Mouse (Mus musculus) liver, embryonic 15.5 days (tissue): ENCODE measurements at regions not wholly inside any gene's neighbourhood (a gene's known extent, or its start where the extent isn't known, plus 50 kb on each side); places are given as distances from the start of the nearest gene placed in this dataset.

Source experiments
- ATAC-seq: fragments of 200-750 bp; cut with Nextera tagmentation; 2 replicates; pipeline ENCODE4 v1.8.0; 2017; ENCODE audit warnings: moderate number of reproducible peaks, mild to moderate bottlenecking, moderate library complexity; ENCODE audit not compliant: insufficient read depth
- H3K27ac ChIP-seq: fragments of 300-500 bp; sonication (generic); replicated peaks from 2 replicates; pipeline ENCODE4 v1.5.1; 2015; ENCODE audit warnings: mild to moderate bottlenecking, inconsistent platforms
- H3K27me3 ChIP-seq: fragments of 300-500 bp; sonication (generic); 2 replicates; pipeline ENCODE4 v1.6.1; 2015; ENCODE audit warnings: mild to moderate bottlenecking, inconsistent platforms
- H3K36me3 ChIP-seq: fragments of 300-500 bp; sonication (generic); replicated peaks from 2 replicates; pipeline ENCODE4 v1.6.1; 2015; ENCODE audit warnings: moderate library complexity, mild to moderate bottlenecking, inconsistent platforms
- H3K4me1 ChIP-seq: fragments of 300-500 bp; sonication (generic); replicated peaks from 2 replicates; pipeline ENCODE4 v1.6.1; 2015; ENCODE audit warnings: inconsistent platforms
- H3K4me2 ChIP-seq: fragments of 300-500 bp; sonication (generic); 2 replicates; pipeline ENCODE4 v1.6.1; 2015; ENCODE audit warnings: moderate library complexity, mild to moderate bottlenecking, inconsistent platforms
- H3K4me3 ChIP-seq: fragments of 300-500 bp; sonication (generic); replicated peaks from 2 replicates; pipeline ENCODE4 v1.5.1; 2015; ENCODE audit warnings: mild to moderate bottlenecking, inconsistent platforms
- H3K9ac ChIP-seq: fragments of 300-500 bp; sonication (generic); 2 replicates; pipeline ENCODE4 v1.6.1; 2015; ENCODE audit warnings: moderate library complexity, mild to moderate bottlenecking, inconsistent platforms
- H3K9me3 ChIP-seq: fragments of 300-500 bp; sonication (generic); replicated peaks from 2 replicates; pipeline ENCODE4 v1.6.1; 2016; ENCODE audit warnings: inconsistent platforms
- WGBS: fragments of 180-500 bp; shearing (Covaris S2); methylation state at CpG from one replicate; pipeline ENCODE4 v1.1.7; 2015; ENCODE audit warnings: mixed read lengths; ENCODE audit not compliant: insufficient replicate concordance; 5-methylcytosine and 5-hydroxymethylcytosine counted together

DNA sequence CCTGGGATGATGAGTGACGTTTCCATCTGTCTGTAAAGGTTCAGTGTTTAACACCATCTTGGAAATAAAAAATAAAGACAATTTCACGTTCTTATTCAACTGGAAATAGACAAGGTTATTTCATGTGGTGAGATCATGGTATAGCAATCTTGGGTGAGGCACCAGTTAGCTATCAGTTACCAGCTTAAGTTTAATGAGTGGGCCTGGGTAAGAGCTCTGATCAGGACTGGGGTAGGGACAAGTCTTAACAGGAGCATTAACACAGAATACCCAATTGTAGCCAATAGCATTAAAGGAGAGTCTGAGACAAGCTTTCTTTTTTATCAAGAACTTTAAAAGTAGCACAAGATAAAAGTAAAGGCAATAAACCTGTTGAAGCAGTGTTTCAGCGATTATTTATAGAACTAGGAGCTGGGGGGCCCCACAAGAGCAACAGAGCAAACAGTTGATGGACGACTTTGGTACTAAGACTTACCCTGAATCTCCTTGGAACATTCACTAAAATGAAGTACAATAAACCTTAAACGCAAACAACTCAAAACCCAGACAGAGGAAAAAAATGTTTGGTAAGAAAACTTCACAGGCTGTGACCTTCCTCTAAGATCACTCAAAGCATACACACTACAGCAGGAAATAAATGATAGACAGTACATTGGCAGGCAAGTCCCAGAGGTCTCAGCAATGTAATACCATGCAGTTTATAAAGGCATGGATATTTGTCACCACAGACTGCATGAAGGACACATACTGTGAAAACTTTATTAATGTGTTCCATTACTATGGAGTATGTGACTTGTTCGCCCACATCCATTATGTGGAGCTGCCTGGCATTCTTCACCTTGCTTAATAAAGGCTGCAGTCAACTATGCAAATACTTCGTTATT, 202.9 kb upstream of the Tmeff2 start:
- no peaks in the 10 kb centered on the region for H3K4me1 ChIP-seq
- H3K27me3 ChIP-seq: no peaks in the 10 kb centered on the region
- H3K4me2 ChIP-seq: no peak overlapping the region
- H3K4me3 ChIP-seq: no peak overlapping the region
- no peak overlapping the region for H3K9ac ChIP-seq
- no peaks in the 10 kb centered on the region for H3K9me3 ChIP-seq
- 59% methylated on average over 7 of the region's 7 CpGs for WGBS
- ATAC-seq: no peak
- H3K27ac ChIP-seq: no peak overlapping the region
- no peaks in the 10 kb centered on the region for H3K36me3 ChIP-seq

DNA sequence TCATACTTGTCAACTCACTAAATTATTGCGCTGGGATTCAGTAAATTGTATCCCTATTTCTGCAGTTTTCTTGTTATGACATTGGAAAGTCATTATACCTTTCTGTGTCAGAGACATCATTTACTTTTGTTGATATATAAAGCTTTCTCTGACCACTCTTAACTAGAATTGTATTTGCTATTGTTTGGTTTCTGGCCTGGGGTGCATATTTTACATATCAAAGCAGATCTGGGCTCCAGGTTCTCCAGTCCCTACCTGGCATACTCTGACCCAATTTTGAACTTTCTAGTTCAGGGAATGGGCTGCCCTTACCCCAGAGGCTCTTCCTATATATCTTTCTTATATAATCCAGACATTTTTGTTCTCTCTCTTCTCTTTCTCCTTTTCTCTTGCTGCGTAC, 195.8 kb upstream of the Tmeff2 start:
- Histone ChIP-seq H3K36me3 (no peaks in the 10 kb centered on the region), H3K4me1 (no peaks in the 10 kb centered on the region), H3K27ac (no peak overlapping the region), H3K4me2 (no peak overlapping the region), H3K9ac (no peak overlapping the region), H3K9me3 (no peaks in the 10 kb centered on the region), H3K4me3 (no peak overlapping the region), H3K27me3 (no peaks in the 10 kb centered on the region)
- no peak for ATAC-seq
- WGBS: 79% methylated on average over 2 of the region's 2 CpGs

DNA sequence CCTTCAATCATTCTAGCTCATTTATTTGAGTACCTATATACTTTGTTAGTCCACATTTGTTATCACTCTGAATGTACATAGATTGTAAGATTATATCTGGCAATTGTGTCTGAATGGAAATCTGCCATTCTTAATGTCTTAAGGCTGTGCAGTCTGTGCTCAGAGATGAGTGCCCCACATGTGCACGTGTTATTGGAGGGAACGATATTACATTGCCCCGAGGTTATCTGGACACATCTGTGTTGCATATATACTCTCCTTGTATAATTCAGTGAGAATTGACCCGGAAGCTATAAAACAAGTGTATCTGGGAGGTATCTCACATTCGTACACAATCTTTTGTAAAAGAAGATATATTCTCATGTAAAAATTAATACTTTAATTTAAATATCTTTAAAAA, 155.4 kb upstream of the Tmeff2 start:
- Histone ChIP-seq H3K9ac (no peak overlapping the region), H3K4me3 (no peak overlapping the region), H3K4me2 (no peak overlapping the region), H3K27me3 (no peaks in the 10 kb centered on the region), H3K9me3 (no peaks in the 10 kb centered on the region), H3K4me1 (no peaks in the 10 kb centered on the region), H3K27ac (no peak overlapping the region), H3K36me3 (no peaks in the 10 kb centered on the region)
- 69% methylated on average over 5 of the region's 5 CpGs for WGBS
- no peak for ATAC-seq

DNA sequence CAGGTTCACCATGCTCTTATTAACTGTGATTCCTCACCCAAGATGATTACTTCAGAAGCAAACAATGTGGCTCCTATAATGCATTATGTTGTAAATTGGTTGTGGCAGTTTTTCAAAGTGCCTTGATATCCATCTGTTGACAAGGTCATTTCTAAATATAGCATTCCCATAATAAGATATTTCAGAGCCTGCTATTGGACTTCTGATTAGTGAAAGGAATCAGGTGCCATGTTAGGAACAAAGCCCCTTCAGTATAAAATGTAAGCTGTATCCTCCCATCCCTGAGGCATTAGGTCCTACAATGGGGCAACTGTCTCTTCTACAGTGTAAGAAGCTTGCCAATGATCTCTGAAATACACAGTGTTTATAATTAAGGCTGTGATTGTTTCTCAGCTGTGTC, 130.2 kb upstream of the Tmeff2 start:
- Histone ChIP-seq H3K4me3 (no peak overlapping the region), H3K4me2 (no peak overlapping the region), H3K27me3 (no peaks in the 10 kb centered on the region), H3K9ac (no peak overlapping the region), H3K36me3 (no peaks in the 10 kb centered on the region), H3K27ac (no peak overlapping the region), H3K4me1 (no peaks in the 10 kb centered on the region), H3K9me3 (no peaks in the 10 kb centered on the region)
- ATAC-seq: no peak

DNA sequence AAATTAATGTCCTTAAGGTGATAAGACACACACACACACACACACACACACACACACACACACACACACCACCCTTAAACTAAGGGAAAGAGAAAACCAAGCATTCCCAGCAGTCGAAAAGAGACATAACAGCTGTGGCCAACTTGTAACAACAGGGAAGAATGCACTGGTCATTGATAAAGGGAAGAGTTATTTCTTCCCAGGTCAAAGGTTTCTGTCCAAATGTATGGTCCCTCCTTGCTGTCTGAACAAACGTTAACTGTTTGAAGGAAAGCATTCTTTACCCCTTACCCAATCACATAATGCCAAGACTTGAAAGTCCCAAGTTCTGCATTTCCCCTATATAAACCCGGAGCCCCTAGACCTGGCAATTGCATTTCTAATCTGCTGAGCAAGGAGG, 105.2 kb upstream of the Tmeff2 start:
- Histone ChIP-seq H3K9ac (no peak overlapping the region), H3K27ac (no peak overlapping the region), H3K4me3 (no peak overlapping the region), H3K9me3 (no peaks in the 10 kb centered on the region), H3K4me1 (no peaks in the 10 kb centered on the region), H3K36me3 (no peaks in the 10 kb centered on the region), H3K4me2 (no peak overlapping the region), H3K27me3 (no peaks in the 10 kb centered on the region)
- WGBS: 54% methylated on average over 3 of the region's 3 CpGs
- no peak for ATAC-seq

DNA sequence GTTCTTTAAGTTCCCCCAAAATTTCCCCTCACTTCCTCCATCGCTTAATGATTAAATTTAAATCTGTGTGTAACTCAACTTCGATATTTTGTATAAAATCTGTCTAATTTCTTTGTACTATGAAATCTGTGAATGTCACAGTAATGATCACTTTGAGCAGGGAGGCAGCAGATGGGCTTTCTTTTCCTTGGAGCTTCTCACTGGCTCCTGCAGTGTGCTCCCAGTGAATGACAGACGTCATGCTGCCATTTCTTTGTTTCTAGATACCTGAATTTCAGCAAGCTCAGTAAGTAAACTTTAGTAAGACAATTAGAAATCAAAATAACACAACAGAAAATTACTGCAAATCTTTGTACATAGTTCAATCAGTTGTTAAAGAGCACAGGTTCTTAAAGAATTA, 102.3 kb upstream of the Tmeff2 start:
- Histone ChIP-seq H3K27me3 (no peaks in the 10 kb centered on the region), H3K4me1 (no peaks in the 10 kb centered on the region), H3K9ac (no peak overlapping the region), H3K4me2 (no peak overlapping the region), H3K36me3 (no peaks in the 10 kb centered on the region), H3K9me3 (no peaks in the 10 kb centered on the region), H3K27ac (no peak overlapping the region), H3K4me3 (no peak overlapping the region)
- no peak for ATAC-seq
- WGBS: 42% methylated on average over 3 of the region's 3 CpGs

DNA sequence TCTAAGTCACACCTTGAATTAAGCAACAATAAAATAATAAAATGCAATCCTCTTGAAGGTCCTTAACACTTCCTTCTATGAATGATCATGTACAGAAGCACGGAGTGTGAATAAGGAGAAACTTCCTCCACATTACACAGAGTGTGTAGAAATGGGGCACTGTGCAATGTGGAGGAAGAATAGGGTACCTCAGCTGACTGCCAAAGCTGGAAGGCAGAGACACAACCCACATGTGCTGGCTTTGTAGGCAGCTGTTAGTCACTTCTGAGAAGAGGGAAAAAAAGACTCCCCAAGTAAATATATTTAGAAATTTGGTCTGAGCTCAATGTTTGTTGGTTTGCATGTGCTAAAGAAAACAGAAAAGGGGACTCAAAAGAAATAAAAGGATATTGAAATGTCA, 94.1 kb upstream of the Tmeff2 start:
- no peak overlapping the region for H3K4me2 ChIP-seq
- no peaks in the 10 kb centered on the region for H3K36me3 ChIP-seq
- WGBS: 33% methylated on average over 1 of the region's 1 CpGs
- H3K27me3 ChIP-seq: no peaks in the 10 kb centered on the region
- ATAC-seq: no peak
- H3K9me3 ChIP-seq: no peaks in the 10 kb centered on the region
- no peak overlapping the region for H3K9ac ChIP-seq
- no peak overlapping the region for H3K4me3 ChIP-seq
- no peak overlapping the region for H3K27ac ChIP-seq
- H3K4me1 ChIP-seq: no peaks in the 10 kb centered on the region

DNA sequence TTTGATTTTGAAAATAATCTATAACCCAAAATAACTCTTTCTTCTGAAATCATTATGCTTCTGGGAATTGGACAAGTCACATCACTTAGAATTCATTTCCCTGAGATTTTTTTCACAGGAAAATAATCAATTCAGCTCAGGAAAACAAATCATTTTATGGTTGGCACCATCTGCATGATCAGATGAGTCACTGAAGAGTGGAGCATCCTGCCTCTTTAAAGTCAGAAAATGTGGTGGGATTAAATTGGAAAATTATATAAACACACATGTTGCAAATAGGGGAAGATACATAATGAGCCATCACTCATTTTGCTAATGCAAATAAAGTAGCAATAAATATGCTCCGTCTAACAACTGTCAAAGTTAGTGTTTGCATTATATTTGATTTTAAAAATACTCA, 93.6 kb upstream of the Tmeff2 start:
- Histone ChIP-seq H3K9me3 (no peaks in the 10 kb centered on the region), H3K9ac (no peak overlapping the region), H3K27ac (no peak overlapping the region), H3K27me3 (no peaks in the 10 kb centered on the region), H3K36me3 (no peaks in the 10 kb centered on the region), H3K4me2 (no peak overlapping the region), H3K4me1 (no peaks in the 10 kb centered on the region), H3K4me3 (no peak overlapping the region)
- 49% methylated on average over 1 of the region's 1 CpGs for WGBS
- ATAC-seq: no peak

DNA sequence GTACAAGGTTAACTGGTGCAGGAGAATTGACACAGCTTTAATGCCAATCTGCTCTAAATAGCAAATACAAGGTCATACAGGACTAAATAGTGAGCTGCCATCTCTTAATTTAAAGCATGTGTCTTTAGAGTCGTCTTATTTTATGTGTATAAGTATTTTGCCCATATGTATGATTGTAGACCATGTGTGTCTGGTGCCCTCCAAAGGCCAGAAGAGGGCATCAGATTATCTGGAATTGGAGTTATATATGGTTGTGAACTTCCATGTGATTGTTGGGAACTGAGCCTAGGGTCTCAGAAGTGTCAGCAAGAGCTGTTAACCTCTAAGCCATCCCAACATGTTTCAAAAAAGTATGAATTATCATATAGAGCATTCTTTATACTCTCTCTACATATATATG, 68.8 kb upstream of the Tmeff2 start:
- Histone ChIP-seq H3K27ac (no peak overlapping the region), H3K4me2 (no peak overlapping the region), H3K27me3 (no peaks in the 10 kb centered on the region), H3K9me3 (no peaks in the 10 kb centered on the region), H3K4me1 (no peaks in the 10 kb centered on the region), H3K4me3 (no peak overlapping the region), H3K36me3 (no peaks in the 10 kb centered on the region), H3K9ac (no peak overlapping the region)
- WGBS: 37% methylated on average over 1 of the region's 1 CpGs
- no peak for ATAC-seq

DNA sequence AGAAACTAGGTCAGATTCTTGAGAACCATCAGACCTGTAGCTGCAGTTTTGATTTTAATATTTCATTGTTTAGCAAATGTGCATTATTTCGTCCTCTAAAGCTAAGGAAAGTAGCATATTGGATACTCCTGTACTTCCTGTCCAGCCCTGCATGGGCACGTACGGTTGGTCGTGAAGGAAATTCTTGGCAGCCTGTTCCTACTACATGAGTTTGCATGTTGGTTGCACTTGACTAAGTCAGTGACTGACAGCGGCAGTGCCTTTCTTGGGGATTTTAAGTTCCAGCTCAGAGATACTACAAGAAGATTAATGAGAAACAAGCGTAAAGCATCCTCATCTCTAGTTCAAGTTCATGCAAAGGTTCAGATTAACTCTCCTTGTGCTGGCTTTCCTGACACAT, 64.3 kb upstream of the Tmeff2 start:
- ATAC-seq: no peak
- H3K27ac ChIP-seq: no peak overlapping the region
- H3K4me3 ChIP-seq: no peak overlapping the region
- no peak overlapping the region for H3K9ac ChIP-seq
- H3K4me1 ChIP-seq: no peaks in the 10 kb centered on the region
- 46% methylated on average over 6 of the region's 6 CpGs for WGBS
- H3K27me3 ChIP-seq: no peaks in the 10 kb centered on the region
- no peaks in the 10 kb centered on the region for H3K9me3 ChIP-seq
- H3K36me3 ChIP-seq: no peaks in the 10 kb centered on the region
- H3K4me2 ChIP-seq: no peak overlapping the region

DNA sequence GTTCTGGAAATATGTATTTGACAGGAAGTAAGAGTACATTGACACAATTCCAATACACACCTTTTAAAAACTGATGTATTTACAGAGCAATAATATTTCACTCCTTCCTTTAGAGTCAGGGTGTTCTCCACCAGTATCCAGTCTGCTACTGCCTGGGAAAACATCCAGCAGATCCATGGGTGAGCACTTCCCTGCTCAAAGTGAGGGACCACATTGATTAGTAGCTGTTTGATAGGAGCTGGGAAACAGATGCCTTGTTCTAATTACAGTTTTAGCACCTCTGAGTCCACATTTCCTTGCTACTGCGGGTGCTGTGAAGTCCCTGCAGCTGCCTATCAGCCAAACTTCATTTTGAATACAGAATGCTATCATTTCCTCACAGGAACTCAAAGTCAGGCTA, 53.3 kb upstream of the Tmeff2 start:
- no peak overlapping the region for H3K4me3 ChIP-seq
- 41% methylated on average over 1 of the region's 1 CpGs for WGBS
- ATAC-seq: no peak
- no peaks in the 10 kb centered on the region for H3K4me1 ChIP-seq
- H3K27me3 ChIP-seq: no peaks in the 10 kb centered on the region
- H3K9ac ChIP-seq: no peak overlapping the region
- H3K36me3 ChIP-seq: no peaks in the 10 kb centered on the region
- no peak overlapping the region for H3K4me2 ChIP-seq
- no peak overlapping the region for H3K27ac ChIP-seq
- H3K9me3 ChIP-seq: no peaks in the 10 kb centered on the region
